Mouse (Mus musculus) testis, adult 2 months (tissue): Measurements from ENCODE around the gene Gm37240. TPM values are rescaled to one million over a fixed set of nuclear protein-coding genes. Genes with fewer than 3 reads are reported as not detected.

ENCODE experiments used
- H3K27ac ChIP-seq: fragments of 200-500 bp; 2 replicates; pipeline ENCODE4 v1.5.1; 2012; ENCODE audit warnings: low read depth, low read length; ENCODE audit not compliant: control insufficient read depth, insufficient read depth
- H3K27me3 ChIP-seq: fragments of 200-500 bp; 2 replicates; pipeline ENCODE4 v1.6.1; 2012; ENCODE audit warnings: mild to moderate bottlenecking, low read length, moderate library complexity; ENCODE audit not compliant: control insufficient read depth, insufficient read depth
- H3K36me3 ChIP-seq: fragments of 200-500 bp; 2 replicates; pipeline ENCODE4 v1.6.1; 2012; ENCODE audit warnings: mild to moderate bottlenecking, low read length; ENCODE audit not compliant: control insufficient read depth, insufficient read depth
- H3K4me1 ChIP-seq: fragments of 200-500 bp; 2 replicates; pipeline ENCODE4 v1.6.1; 2012; ENCODE audit warnings: low read length; ENCODE audit not compliant: control insufficient read depth, insufficient read depth
- H3K4me3 ChIP-seq: fragments of 200-500 bp; 2 replicates; pipeline ENCODE4 v1.5.1; 2012; ENCODE audit warnings: low read depth, mild to moderate bottlenecking, low read length, moderate library complexity, mixed read lengths; ENCODE audit not compliant: control insufficient read depth
- CTCF ChIP-seq: fragments of 200-500 bp; IDR thresholded peaks from 2 replicates; pipeline ENCODE4 v1.5.1; 2012; ENCODE audit warnings: low read depth, mild to moderate bottlenecking, inconsistent platforms, low read length, moderate library complexity; ENCODE audit not compliant: control insufficient read depth, insufficient read depth, insufficient replicate concordance
- POLR2A ChIP-seq: fragments of 200-500 bp; IDR thresholded peaks from 2 replicates; pipeline ENCODE4 v1.6.1; 2012; ENCODE audit warnings: low read depth, mild to moderate bottlenecking, inconsistent platforms, low read length, moderate library complexity; ENCODE audit not compliant: control insufficient read depth
- polyA plus RNA-seq: library from polyadenylated mRNA; depleted of rRNA; stranded (reverse); fragments of >200 nt; gene quantifications from 2 replicates; pipeline ENCODE4 v1.2.3, GENCODE M21; 2012

The Gm37240 gene
- polyA plus RNA-seq, 1 experiment: not detected

DNA sequence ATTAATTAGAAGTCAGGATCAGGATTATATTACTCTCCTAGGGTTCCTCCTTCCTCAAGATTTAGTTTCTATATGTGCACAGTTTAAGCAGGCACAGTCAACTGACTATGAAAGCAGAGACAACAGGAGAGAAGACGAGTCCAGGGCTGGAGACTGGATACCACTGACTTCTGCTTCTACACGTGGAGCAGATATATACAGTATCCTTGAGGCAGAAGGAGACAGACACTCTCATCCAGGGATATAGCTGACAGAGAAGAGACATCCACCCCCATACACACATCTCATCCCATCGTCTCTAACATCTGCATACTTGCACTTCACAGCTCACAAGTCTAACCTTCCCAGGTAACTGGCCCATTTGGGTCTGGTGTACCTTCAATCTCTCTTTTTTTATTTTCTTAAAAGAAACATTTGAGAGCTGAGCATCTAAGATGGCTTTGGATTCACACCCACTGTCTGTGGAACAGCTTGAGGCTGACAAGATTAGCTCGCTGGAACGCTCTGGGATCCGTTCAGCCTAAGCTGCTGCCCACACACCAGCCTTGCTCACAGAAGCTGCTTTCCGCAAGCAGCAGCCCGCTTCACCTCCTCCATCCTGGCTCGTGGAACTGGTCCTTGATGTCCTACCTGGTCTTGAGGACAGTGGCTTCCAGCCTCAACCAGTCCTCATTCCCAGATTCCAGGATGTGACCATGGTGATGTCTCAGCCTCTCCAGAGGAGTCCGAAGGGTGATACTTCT is 421.9 kb downstream of the Gm37240 start:
- H3K27ac ChIP-seq: no peak overlapping the region
- H3K4me1 ChIP-seq: peaks cover 4% of the 10 kb centered on the region; the same call in 1 of the 2 replicates
- H3K36me3 ChIP-seq: no peaks in the 10 kb centered on the region
- TF ChIP-seq CTCF (no peak), POLR2A (no peak)
- no peak overlapping the region for H3K4me3 ChIP-seq
- no peaks in the 10 kb centered on the region for H3K27me3 ChIP-seq

GRCm38 (mm10) chr3:85460021-85460420 is 427.3 kb downstream of the Gm37240 start:
- Histone ChIP-seq H3K4me3 (no peak overlapping the region), H3K27me3 (no peaks in the 10 kb centered on the region), H3K27ac (no peak overlapping the region), H3K36me3 (no peaks in the 10 kb centered on the region), H3K4me1 (no peaks in the 10 kb centered on the region)
- TF ChIP-seq CTCF: no peak
- TF ChIP-seq POLR2A: no peak

- Histone ChIP-seq H3K4me1 (no peaks in the 10 kb centered on the region), H3K4me3 (no peak overlapping the region)
- TF ChIP-seq POLR2A (no peak), CTCF (no peak)
These were observed 430.3 kb downstream of the Gm37240 start for GRCm38 (mm10) chr3:85456983-85457382.

DNA sequence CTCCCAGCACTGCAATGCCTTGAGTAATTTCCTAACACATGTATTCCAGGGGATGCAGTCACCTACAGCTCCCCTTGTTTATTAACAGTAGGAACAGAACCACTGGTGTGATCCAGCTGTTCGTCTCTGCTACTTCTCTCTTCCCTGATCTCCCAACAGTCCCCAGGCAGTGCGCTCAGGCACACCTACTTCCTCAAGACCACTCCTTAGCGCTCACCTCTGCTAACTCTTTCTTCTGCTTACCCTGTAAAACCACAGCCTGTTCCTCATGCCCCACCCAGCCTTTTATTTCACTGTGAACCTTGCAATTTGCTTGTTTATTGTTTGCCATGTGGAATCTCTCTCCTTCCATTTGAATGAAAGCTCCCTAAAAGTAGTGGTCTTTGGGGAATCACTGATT is 431.9 kb downstream of the Gm37240 start:
- no peak overlapping the region for H3K4me3 ChIP-seq
- H3K27ac ChIP-seq: no peak overlapping the region
- H3K27me3 ChIP-seq: no peaks in the 10 kb centered on the region
- TF ChIP-seq POLR2A (no peak), CTCF (no peak)
- H3K36me3 ChIP-seq: no peaks in the 10 kb centered on the region
- no peaks in the 10 kb centered on the region for H3K4me1 ChIP-seq

More at GRCm38 (mm10) chr3:85456983-85457382, 430.3 kb downstream of the Gm37240 start:
- H3K27me3 ChIP-seq: no peaks in the 10 kb centered on the region
- H3K27ac ChIP-seq: no peak overlapping the region
- no peaks in the 10 kb centered on the region for H3K36me3 ChIP-seq

- H3K27me3 ChIP-seq: no peaks in the 10 kb centered on the region
- no peaks in the 10 kb centered on the region for H3K4me1 ChIP-seq
- H3K36me3 ChIP-seq: no peaks in the 10 kb centered on the region
- no peak overlapping the region for H3K4me3 ChIP-seq
- TF ChIP-seq CTCF (no peak), POLR2A (no peak)
- H3K27ac ChIP-seq: no peak overlapping the region
These were observed 433.3 kb downstream of the Gm37240 start for GRCm38 (mm10) chr3:85454001-85454400.

DNA sequence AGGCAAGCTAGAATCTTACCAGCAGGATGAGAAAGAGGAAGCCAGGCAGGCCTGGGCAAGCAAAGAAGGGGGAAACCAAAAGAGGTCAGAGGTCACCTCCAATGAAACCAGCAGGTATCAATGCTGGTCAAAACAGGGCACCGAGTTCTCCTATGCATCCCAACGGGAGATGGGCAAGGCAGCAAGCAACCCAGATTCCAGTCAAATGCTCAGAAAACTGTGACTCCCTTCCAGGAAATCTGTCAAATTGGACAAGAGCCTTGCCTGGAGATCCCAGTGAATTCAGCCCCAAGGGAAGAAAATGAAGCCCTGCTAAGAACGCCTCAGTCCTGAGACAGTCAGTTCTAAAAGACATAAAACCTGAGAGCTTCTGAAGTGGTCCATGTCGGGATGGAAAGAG is 437.9 kb downstream of the Gm37240 start:
- TF ChIP-seq POLR2A (no peak), CTCF (no peak)
- Histone ChIP-seq H3K27ac (no peak overlapping the region), H3K27me3 (no peaks in the 10 kb centered on the region), H3K4me1 (no peaks in the 10 kb centered on the region), H3K36me3 (no peaks in the 10 kb centered on the region), H3K4me3 (no peak overlapping the region)

DNA sequence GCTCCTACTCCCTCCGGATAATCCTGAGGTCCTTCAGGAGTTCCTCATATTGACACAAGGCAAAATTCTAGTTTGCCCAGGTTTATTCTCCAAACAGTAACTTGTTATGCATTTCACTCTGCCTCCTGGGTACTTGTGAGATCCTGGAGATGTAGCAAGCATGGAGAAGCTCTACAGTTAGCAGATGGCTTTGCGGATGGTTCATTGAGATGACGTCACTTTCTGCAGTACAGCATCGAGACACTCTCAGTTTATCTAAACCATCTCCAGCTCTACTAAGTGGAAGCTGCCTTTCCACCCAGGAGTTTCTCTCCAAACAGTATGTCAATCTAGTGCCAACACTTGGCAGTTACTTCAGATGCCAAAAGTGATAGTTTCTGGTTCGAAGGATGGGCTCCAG is 444.5 kb downstream of the Gm37240 start:
- Histone ChIP-seq H3K27ac (no peak overlapping the region), H3K27me3 (no peaks in the 10 kb centered on the region), H3K4me1 (no peaks in the 10 kb centered on the region), H3K4me3 (no peak overlapping the region), H3K36me3 (no peaks in the 10 kb centered on the region)
- TF ChIP-seq POLR2A (no peak), CTCF (no peak)
